Mouse (Mus musculus): Measurements from ENCODE around the gene Tpd52l2. TPM values are rescaled to one million over a fixed set of nuclear protein-coding genes. Genes with fewer than 3 reads are reported as not detected.
A peak's percentile ranks its signal among the peaks of the same experiment; 100 is the strongest.

Tpd52l2 gene
- polyA plus RNA-seq, 1 experiment from 2014 or later: 169 TPM

DNA sequence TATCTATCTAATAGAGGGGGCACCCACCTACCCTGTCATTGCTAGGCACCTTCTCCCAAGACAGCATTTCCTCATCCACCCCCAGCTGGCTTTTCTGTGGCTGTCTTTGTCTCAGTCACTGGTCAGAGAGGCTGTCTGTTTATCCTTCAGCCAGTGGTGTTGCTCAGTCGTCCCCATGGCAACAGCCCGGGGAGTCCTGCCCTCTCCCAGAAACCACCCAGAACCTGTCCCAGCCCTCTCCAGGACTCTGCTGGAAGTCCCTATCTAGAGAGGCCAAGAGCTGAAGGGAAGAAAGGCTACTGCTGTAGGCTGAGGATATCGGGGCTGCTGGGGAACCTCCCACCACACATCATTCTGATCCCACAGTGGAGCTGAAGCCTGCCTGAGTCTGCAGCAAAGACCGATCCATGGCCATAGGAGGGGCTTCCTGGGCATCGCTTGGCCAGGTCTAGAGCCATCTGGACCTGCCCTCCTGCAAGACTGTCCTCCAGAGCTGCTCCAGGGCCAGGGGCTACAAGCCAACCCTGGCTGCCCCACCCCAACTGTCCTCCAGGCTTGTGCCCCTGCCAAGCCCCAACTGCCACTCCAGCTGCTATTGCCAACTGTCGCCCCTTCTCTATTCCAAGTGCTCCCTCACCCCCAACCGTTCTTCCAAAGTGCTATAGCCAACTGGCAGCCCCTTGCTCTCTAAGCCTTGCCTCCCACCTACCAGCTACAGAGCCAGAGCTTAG, 33.8 kb upstream of the Tpd52l2 start:
- Histone ChIP-seq H3K27ac (no peak overlapping the region), H3K4me1 (peaks cover 13% of the 10 kb centered on the region), H3K9ac (no peak overlapping the region), H3K27me3 (peaks cover 68% of the 10 kb centered on the region), H3K9me3 (no peaks in the 10 kb centered on the region), H3K4me2 (replicated peaks) (no peak overlapping the region), H3K4me3 (no peak overlapping the region), H3K36me3 (no peaks in the 10 kb centered on the region)
- no peak for ATAC-seq (ENCODE audit: low FRiP score, low read depth)
- 45% methylated on average over 7 of the region's 7 CpGs for WGBS

DNA sequence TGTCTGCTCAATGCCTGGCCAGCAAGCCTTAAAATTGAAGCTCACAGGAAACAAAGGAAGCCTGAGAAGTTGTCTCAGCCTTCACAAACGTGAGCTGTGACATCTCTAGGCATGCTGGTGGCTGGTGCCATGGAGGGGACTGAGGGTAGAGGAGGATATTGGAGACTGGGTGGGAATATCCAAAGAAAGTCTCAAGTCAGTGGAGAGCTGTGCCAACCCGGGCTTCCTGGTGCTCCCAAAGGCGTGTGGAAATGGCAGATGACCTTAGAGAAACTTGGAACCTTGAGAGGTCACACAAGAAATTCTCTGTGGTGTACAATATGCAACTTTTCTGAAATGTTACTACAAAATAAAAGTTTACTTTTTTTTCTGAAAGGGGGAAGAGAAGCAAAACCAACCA, 31.5 kb upstream of the Tpd52l2 start:
- Histone ChIP-seq H3K9ac (no peak overlapping the region), H3K27me3 (peaks cover 49% of the 10 kb centered on the region), H3K9me3 (no peaks in the 10 kb centered on the region), H3K27ac (no peak overlapping the region), H3K4me2 (replicated peaks) (no peak overlapping the region), H3K4me3 (no peak overlapping the region), H3K4me1 (peaks cover 3% of the 10 kb centered on the region; the same call in 1 of the 2 replicates), H3K36me3 (no peaks in the 10 kb centered on the region)
- ATAC-seq (ENCODE audit: low FRiP score, low read depth): no peak
- 55% methylated on average over 3 of the region's 3 CpGs for WGBS

DNA sequence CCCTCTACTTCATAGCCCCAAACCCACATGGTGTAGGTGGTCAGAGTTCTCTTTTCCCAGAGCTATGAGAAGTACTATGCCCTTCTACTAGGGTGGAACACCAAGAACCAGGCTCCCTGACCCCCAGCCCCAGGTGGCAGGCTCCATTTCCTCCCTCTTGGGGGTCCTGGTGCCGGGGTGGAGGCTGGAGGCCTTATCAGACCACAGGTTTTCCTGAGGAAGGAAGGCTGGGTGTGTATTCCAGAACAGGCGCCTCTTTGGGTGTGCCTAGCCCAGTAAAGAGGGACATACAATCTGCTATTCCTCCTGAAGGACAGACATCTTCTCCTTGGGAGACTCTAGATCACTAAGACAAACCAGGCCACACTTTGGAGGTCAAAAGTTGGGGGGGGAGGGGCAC, 26.7 kb upstream of the Tpd52l2 start:
- Histone ChIP-seq H3K36me3 (no peaks in the 10 kb centered on the region), H3K27me3 (0 out of 2 replicates have a peak, but pooled peaks cover 5% of the 10 kb centered on the region), H3K9ac (no peak overlapping the region), H3K4me3 (no peak overlapping the region), H3K4me2 (replicated peaks) (no peak overlapping the region), H3K9me3 (no peaks in the 10 kb centered on the region), H3K4me1 (peaks cover 4% of the 10 kb centered on the region; the same call in 1 of the 2 replicates), H3K27ac (no peak overlapping the region)
- 61% methylated on average over 2 of the region's 2 CpGs for whole genome bisulfite sequencing
- no peak for ATAC-seq (ENCODE audit: low FRiP score, low read depth)

GRCm38 (mm10) chr2:181471246-181471645, 25.7 kb upstream of the Tpd52l2 start:
- no peaks in the 10 kb centered on the region for H3K9me3 ChIP-seq
- H3K4me3 ChIP-seq: no peak overlapping the region
- no peak overlapping the region for H3K9ac ChIP-seq
- WGBS: 44% methylated on average over 5 of the region's 5 CpGs
- H3K36me3 ChIP-seq: no peaks in the 10 kb centered on the region
- no peak overlapping the region for H3K4me2 ChIP-seq (replicated peaks)
- no peak overlapping the region for H3K27ac ChIP-seq
- no peak for ATAC-seq (ENCODE audit: low FRiP score, low read depth)
- H3K4me1 ChIP-seq: peaks cover 4% of the 10 kb centered on the region; the same call in 1 of the 2 replicates
- no peaks in the 10 kb centered on the region for H3K27me3 ChIP-seq

GRCm38 (mm10) chr2:181472256-181472827, 24.6 kb upstream of the Tpd52l2 start:
- Histone ChIP-seq H3K27ac (no peak overlapping the region), H3K27me3 (no peaks in the 10 kb centered on the region), H3K4me1 (peaks cover 4% of the 10 kb centered on the region; the same call in 1 of the 2 replicates), H3K4me2 (replicated peaks) (no peak overlapping the region), H3K9me3 (no peaks in the 10 kb centered on the region), H3K4me3 (no peak overlapping the region), H3K9ac (no peak overlapping the region), H3K36me3 (no peaks in the 10 kb centered on the region)
- no peak for ATAC-seq (ENCODE audit: low FRiP score, low read depth)
- WGBS: 68% methylated on average over 1 of the region's 1 CpGs

DNA sequence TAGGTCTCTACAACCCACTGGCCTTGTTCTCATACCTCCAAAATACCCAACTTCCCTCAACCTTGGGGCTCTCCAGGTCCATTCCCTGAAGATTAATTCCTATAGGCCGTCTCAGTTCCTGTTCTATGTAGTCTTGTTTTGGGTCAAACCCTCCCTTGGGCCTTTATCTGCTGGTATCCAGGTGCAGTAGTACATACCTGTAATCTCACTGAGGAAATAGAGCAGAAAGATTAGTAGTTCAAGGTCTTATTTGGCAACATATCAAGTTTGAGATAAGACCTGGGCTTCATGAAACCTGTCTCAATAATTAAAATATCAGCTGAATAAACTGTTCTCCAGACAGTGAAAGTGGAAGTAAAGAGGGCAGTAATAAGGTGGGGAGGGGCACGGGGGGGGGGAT, 13.8 kb upstream of the Tpd52l2 start:
- 58% methylated on average over 2 of the region's 2 CpGs for WGBS

DNA sequence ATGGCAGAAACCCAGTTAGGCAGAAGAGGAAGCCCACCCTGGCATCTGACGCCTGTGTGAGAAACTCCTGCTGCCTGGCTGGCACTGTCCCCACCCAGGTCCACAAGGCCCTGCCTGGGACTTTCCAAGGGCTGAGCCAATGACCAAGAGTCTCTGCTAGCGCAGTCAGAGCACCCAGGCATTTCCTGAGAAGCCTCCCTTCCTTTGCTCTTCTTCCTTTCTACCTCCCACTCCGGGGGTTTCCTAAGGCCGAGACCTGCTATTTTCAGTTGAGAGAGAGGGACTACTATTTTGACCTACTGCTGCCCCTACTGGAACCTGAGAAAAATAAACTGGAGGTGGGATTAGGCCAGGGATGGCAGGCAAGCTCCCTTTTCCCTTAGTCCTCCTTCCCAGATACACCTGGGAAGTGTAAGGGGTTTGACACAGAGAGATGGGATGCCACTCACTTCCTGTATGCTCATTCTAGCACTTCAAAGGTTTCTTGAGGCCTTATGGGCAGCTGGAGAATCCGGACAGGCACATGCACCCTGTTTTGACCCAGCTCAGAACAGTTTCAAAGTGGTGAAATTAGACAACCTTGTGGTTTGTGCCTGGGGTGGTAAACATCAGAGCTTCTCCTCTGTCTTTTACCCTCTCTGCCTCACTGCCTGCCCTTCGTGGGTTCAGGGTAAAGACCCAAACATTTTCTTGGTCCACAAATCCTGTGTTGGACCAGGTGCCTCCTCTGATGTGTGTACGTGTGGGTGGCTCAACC, 13.2 kb upstream of the Tpd52l2 start:
- Histone ChIP-seq H3K27ac (no peak overlapping the region), H3K9ac (0 out of 2 replicates have a peak overlapping the region, but pooled peaks have one; percentile 13), H3K36me3 (no peaks in the 10 kb centered on the region), H3K4me2 (replicated peaks) (no peak overlapping the region; the same call in 1 of the 2 replicates), H3K9me3 (no peaks in the 10 kb centered on the region), H3K4me3 (no peak overlapping the region), H3K27me3 (no peaks in the 10 kb centered on the region), H3K4me1 (peaks cover 24% of the 10 kb centered on the region)
- no peak for ATAC-seq (ENCODE audit: low FRiP score, low read depth)
- WGBS: 37% methylated on average over 7 of the region's 7 CpGs

More for the DNA sequence above, 13.8 kb upstream of the Tpd52l2 start:
- H3K4me1 ChIP-seq: peaks cover 22% of the 10 kb centered on the region
- H3K27ac ChIP-seq: no peak overlapping the region
- no peak for ATAC-seq (ENCODE audit: low FRiP score, low read depth)
- H3K36me3 ChIP-seq: no peaks in the 10 kb centered on the region
- H3K9ac ChIP-seq: no peak overlapping the region
- no peaks in the 10 kb centered on the region for H3K9me3 ChIP-seq
- H3K27me3 ChIP-seq: no peaks in the 10 kb centered on the region
- no peak overlapping the region for H3K4me2 ChIP-seq (replicated peaks)
- H3K4me3 ChIP-seq: no peak overlapping the region

GRCm38 (mm10) chr2:181484456-181485233, 12.3 kb upstream of the Tpd52l2 start:
- H3K4me2 ChIP-seq (replicated peaks): no peak overlapping the region
- 81% methylated on average over 6 of the region's 6 CpGs for WGBS
- H3K4me3 ChIP-seq: no peak overlapping the region
- H3K27me3 ChIP-seq: no peaks in the 10 kb centered on the region
- no peak overlapping the region for H3K27ac ChIP-seq
- ATAC-seq (ENCODE audit: low FRiP score, low read depth): no peak
- peaks cover 24% of the 10 kb centered on the region for H3K4me1 ChIP-seq
- H3K36me3 ChIP-seq: no peaks in the 10 kb centered on the region
- H3K9me3 ChIP-seq: no peaks in the 10 kb centered on the region
- no peak overlapping the region for H3K9ac ChIP-seq

- H3K9me3 ChIP-seq: no peaks in the 10 kb centered on the region
- no peaks in the 10 kb centered on the region for H3K27me3 ChIP-seq
- H3K4me3 ChIP-seq: no peak overlapping the region
- no peak overlapping the region for H3K9ac ChIP-seq
- H3K4me1 ChIP-seq: peaks cover 24% of the 10 kb centered on the region
- 7% methylated on average over 1 of the region's 1 CpGs for WGBS
- no peak for ATAC-seq (ENCODE audit: low FRiP score, low read depth)
- H3K36me3 ChIP-seq: no peaks in the 10 kb centered on the region
- H3K27ac ChIP-seq: no peak overlapping the region
- H3K4me2 ChIP-seq (replicated peaks): no peak overlapping the region
Observed at GRCm38 (mm10) chr2:181485741-181486140, 11.2 kb upstream of the Tpd52l2 start.

- H3K27me3 ChIP-seq: no peaks in the 10 kb centered on the region
- H3K9ac ChIP-seq: 0 out of 2 replicates have a peak overlapping the region, but pooled peaks have one; percentile 19
- WGBS: 28% methylated on average over 5 of the region's 5 CpGs
- peak; percentile 58; the same call in 1 of the 2 replicates for ATAC-seq (ENCODE audit: low FRiP score, low read depth)
- H3K27ac ChIP-seq: peak overlapping the region; percentile 45; the same call in 1 of the 2 replicates
- H3K4me3 ChIP-seq: no peak overlapping the region
- H3K36me3 ChIP-seq: no peaks in the 10 kb centered on the region
- H3K4me1 ChIP-seq: peaks cover 24% of the 10 kb centered on the region
- H3K4me2 ChIP-seq (replicated peaks): peak overlapping the region; percentile 23
- no peaks in the 10 kb centered on the region for H3K9me3 ChIP-seq
Observed at GRCm38 (mm10) chr2:181487338-181488277, 9.3 kb upstream of the Tpd52l2 start.

Data from limb, embryonic 13.5 days (tissue).